Mouse (Mus musculus) testis, adult 2 months (tissue): ENCODE measurements around the gene Usp10. TPM values are rescaled to one million over a fixed set of nuclear protein-coding genes. Genes with fewer than 3 reads are reported as not detected.

Source experiments
- H3K27ac ChIP-seq: fragments of 200-500 bp; 2 replicates; pipeline ENCODE4 v1.5.1; 2012; ENCODE audit warnings: low read depth, low read length; ENCODE audit not compliant: control insufficient read depth, insufficient read depth
- H3K27me3 ChIP-seq: fragments of 200-500 bp; 2 replicates; pipeline ENCODE4 v1.6.1; 2012; ENCODE audit warnings: mild to moderate bottlenecking, low read length, moderate library complexity; ENCODE audit not compliant: control insufficient read depth, insufficient read depth
- H3K36me3 ChIP-seq: fragments of 200-500 bp; 2 replicates; pipeline ENCODE4 v1.6.1; 2012; ENCODE audit warnings: mild to moderate bottlenecking, low read length; ENCODE audit not compliant: control insufficient read depth, insufficient read depth
- H3K4me1 ChIP-seq: fragments of 200-500 bp; 2 replicates; pipeline ENCODE4 v1.6.1; 2012; ENCODE audit warnings: low read length; ENCODE audit not compliant: control insufficient read depth, insufficient read depth
- H3K4me3 ChIP-seq: fragments of 200-500 bp; 2 replicates; pipeline ENCODE4 v1.5.1; 2012; ENCODE audit warnings: low read depth, mild to moderate bottlenecking, low read length, moderate library complexity, mixed read lengths; ENCODE audit not compliant: control insufficient read depth
- CTCF ChIP-seq: fragments of 200-500 bp; IDR thresholded peaks from 2 replicates; pipeline ENCODE4 v1.5.1; 2012; ENCODE audit warnings: low read depth, mild to moderate bottlenecking, inconsistent platforms, low read length, moderate library complexity; ENCODE audit not compliant: control insufficient read depth, insufficient read depth, insufficient replicate concordance
- POLR2A ChIP-seq: fragments of 200-500 bp; IDR thresholded peaks from 2 replicates; pipeline ENCODE4 v1.6.1; 2012; ENCODE audit warnings: low read depth, mild to moderate bottlenecking, inconsistent platforms, low read length, moderate library complexity; ENCODE audit not compliant: control insufficient read depth
- polyA plus RNA-seq: library from polyadenylated mRNA; depleted of rRNA; stranded (reverse); fragments of >200 nt; gene quantifications from 2 replicates; pipeline ENCODE4 v1.2.3, GENCODE M21; 2012

The Usp10 gene
- polyA plus RNA-seq, 1 experiment: 19.9 TPM

GRCm38 (mm10) chr8:119927422-119928092, 17.4 kb downstream of the Usp10 start:
- H3K27me3 ChIP-seq: no peaks in the 10 kb centered on the region
- TF ChIP-seq POLR2A: no peak
- peak; percentile 50; the same call in 1 of the 2 replicates for TF ChIP-seq CTCF
- no peaks in the 10 kb centered on the region for H3K36me3 ChIP-seq
- no peaks in the 10 kb centered on the region; the same call in 1 of the 2 replicates for H3K4me1 ChIP-seq
- no peak overlapping the region for H3K27ac ChIP-seq
- no peak overlapping the region for H3K4me3 ChIP-seq

- TF ChIP-seq CTCF: no peak
- TF ChIP-seq POLR2A: no peak
- Histone ChIP-seq H3K27me3 (no peaks in the 10 kb centered on the region), H3K36me3 (no peaks in the 10 kb centered on the region), H3K4me3 (no peak overlapping the region), H3K4me1 (no peaks in the 10 kb centered on the region), H3K27ac (no peak overlapping the region)
Measured at GRCm38 (mm10) chr8:119931317-119931716, 21.2 kb downstream of the Usp10 start.

GRCm38 (mm10) chr8:119933681-119934080, 23.5 kb downstream of the Usp10 start:
- no peaks in the 10 kb centered on the region for H3K4me1 ChIP-seq
- no peak overlapping the region for H3K27ac ChIP-seq
- H3K27me3 ChIP-seq: no peaks in the 10 kb centered on the region
- TF ChIP-seq CTCF: no peak
- no peak for TF ChIP-seq POLR2A
- H3K4me3 ChIP-seq: no peak overlapping the region
- H3K36me3 ChIP-seq: peaks cover 2% of the 10 kb centered on the region; the same call in 1 of the 2 replicates

GRCm38 (mm10) chr8:119935541-119935940, 25.4 kb downstream of the Usp10 start:
- Histone ChIP-seq H3K4me1 (no peaks in the 10 kb centered on the region), H3K27me3 (no peaks in the 10 kb centered on the region), H3K27ac (no peak overlapping the region), H3K36me3 (peaks cover 2% of the 10 kb centered on the region; the same call in 1 of the 2 replicates), H3K4me3 (no peak overlapping the region)
- no peak for TF ChIP-seq POLR2A
- TF ChIP-seq CTCF: no peak

- TF ChIP-seq CTCF (no peak), POLR2A (no peak)
- peaks cover 2% of the 10 kb centered on the region; the same call in 1 of the 2 replicates for H3K36me3 ChIP-seq
- H3K4me3 ChIP-seq: no peak overlapping the region
- H3K4me1 ChIP-seq: no peaks in the 10 kb centered on the region
- no peaks in the 10 kb centered on the region for H3K27me3 ChIP-seq
- H3K27ac ChIP-seq: no peak overlapping the region
Measured at GRCm38 (mm10) chr8:119938481-119938880, 28.3 kb downstream of the Usp10 start.

- no peaks in the 10 kb centered on the region for H3K27me3 ChIP-seq
- H3K27ac ChIP-seq: no peak overlapping the region
- H3K4me3 ChIP-seq: no peak overlapping the region
- no peaks in the 10 kb centered on the region for H3K4me1 ChIP-seq
- H3K36me3 ChIP-seq: peaks cover 2% of the 10 kb centered on the region; the same call in 1 of the 2 replicates
- no peak for TF ChIP-seq POLR2A
- no peak for TF ChIP-seq CTCF
Measured at GRCm38 (mm10) chr8:119939336-119939735, 29.2 kb downstream of the Usp10 start.

- Histone ChIP-seq H3K4me3 (no peak overlapping the region), H3K36me3 (peaks cover 2% of the 10 kb centered on the region; the same call in 1 of the 2 replicates), H3K4me1 (no peaks in the 10 kb centered on the region), H3K27ac (no peak overlapping the region), H3K27me3 (no peaks in the 10 kb centered on the region)
- TF ChIP-seq CTCF (no peak), POLR2A (no peak)
Measured at GRCm38 (mm10) chr8:119941471-119941870, 31.3 kb downstream of the Usp10 start.

- Histone ChIP-seq H3K27me3 (no peaks in the 10 kb centered on the region), H3K36me3 (no peaks in the 10 kb centered on the region; the same call in 1 of the 2 replicates), H3K4me1 (no peaks in the 10 kb centered on the region), H3K4me3 (no peak overlapping the region), H3K27ac (no peak overlapping the region)
- TF ChIP-seq POLR2A: no peak
- no peak for TF ChIP-seq CTCF
Measured at GRCm38 (mm10) chr8:119943616-119944015, 33.5 kb downstream of the Usp10 start.
